ENCODE assay signal across 12 mouse cellular contexts in the genomic region with DNA sequence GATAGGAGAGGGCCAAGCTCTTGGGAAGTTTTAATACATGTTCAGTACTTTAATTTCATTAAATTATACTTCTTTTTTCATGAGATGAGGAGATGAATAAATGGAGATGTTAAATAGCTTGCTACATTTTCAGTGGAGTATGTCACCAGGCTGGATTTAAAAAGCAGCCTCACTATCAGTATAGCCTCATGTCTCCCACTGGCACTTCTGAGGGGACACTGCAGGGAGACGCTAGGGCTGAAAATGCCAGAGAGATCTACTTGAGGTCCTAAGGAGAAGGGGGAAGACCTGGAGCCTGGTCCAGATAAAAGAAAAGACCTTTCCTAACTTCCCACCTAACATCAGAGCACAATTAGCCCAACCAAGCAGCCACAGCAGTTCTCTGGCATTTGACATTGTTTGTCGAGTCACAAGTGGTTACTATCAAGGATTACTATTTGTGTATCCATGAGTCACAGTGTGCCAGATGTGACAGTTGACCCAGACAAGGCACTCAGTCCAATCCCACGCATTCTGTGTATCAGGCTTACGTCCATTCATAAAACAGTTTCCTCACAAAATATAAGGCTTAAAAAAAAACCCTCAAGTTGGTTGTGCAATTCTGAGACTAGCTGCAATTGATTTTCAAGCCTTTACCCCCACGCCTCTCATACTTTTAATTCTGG.
DNase-seq lines count a peak whose midpoint lies in the region; ATAC-seq lines count a peak whose summit lies in the region.
"Had no signal": no experiment of that assay in that cellular context is flagged by ENCODE, and none has a peak within 500 bp of the region (broad histone marks: within the 10 kb centered on the region; RNA-seq: fewer than 3 reads in every experiment).

No protein-coding gene starts in this region.

- H3K4me3 ChIP-seq in embryonic facial prominence, embryonic 14.5 days (ENCODE audit: low read depth, low read length), result no peak overlapping the region
- no peak overlapping the region for H3K4me3 ChIP-seq in embryonic facial prominence, embryonic 10.5 days
- H3K4me3 ChIP-seq in heart, embryonic 16.5 days (ENCODE audit: low read length), result no peak overlapping the region
- H3K4me3 ChIP-seq: forebrain, embryonic 10.5 days; hindbrain, embryonic 10.5 days had no signal

- no peak overlapping the region for H3K4me2 ChIP-seq in embryonic facial prominence, embryonic 14.5 days (ENCODE audit: low read depth, low read length)
- peak overlapping the region; percentile 36 for H3K4me2 ChIP-seq in heart, embryonic 16.5 days (ENCODE audit: low read depth, low read length)

- no peak overlapping the region for H3K27ac ChIP-seq in embryonic facial prominence, embryonic 14.5 days (replicated peaks; ENCODE audit: low read depth, low read length)
- no peak overlapping the region for H3K27ac ChIP-seq in embryonic facial prominence, embryonic 10.5 days (replicated peaks)
- peak overlapping the region; percentile 93 for H3K27ac ChIP-seq in heart, embryonic 16.5 days (ENCODE audit: low read length)
- H3K27ac ChIP-seq: forebrain, embryonic 10.5 days had no signal

- peaks cover 10% of the 10 kb centered on the region; the same call in 1 of the 2 replicates for H3K4me1 ChIP-seq in embryonic facial prominence, embryonic 14.5 days (ENCODE audit: control insufficient read depth, insufficient read depth, low read length)
- peaks cover 15% of the 10 kb centered on the region for H3K4me1 ChIP-seq in embryonic facial prominence, embryonic 10.5 days
- peaks cover 19% of the 10 kb centered on the region for H3K4me1 ChIP-seq in heart, embryonic 16.5 days (ENCODE audit: control insufficient read depth, insufficient read depth, low read length)

- H3K36me3 ChIP-seq in embryonic facial prominence, embryonic 14.5 days (ENCODE audit: control insufficient read depth, insufficient read depth, low read length), result no peaks in the 10 kb centered on the region
- no peaks in the 10 kb centered on the region for H3K36me3 ChIP-seq in embryonic facial prominence, embryonic 10.5 days (replicated peaks)
- no peaks in the 10 kb centered on the region for H3K36me3 ChIP-seq in heart, embryonic 16.5 days (ENCODE audit: control insufficient read depth, insufficient read depth)
- H3K36me3 ChIP-seq: forebrain, embryonic 10.5 days; hindbrain, embryonic 10.5 days had no signal

- ATAC-seq in embryonic facial prominence, embryonic 14.5 days (ENCODE audit: low read depth), result no peak
- peak; percentile 92 for ATAC-seq in heart, embryonic 16.5 days (replicated peaks; ENCODE audit: extremely low read depth, insufficient read depth, low FRiP score)

- DNase-seq in embryonic facial prominence, embryonic 14.5 days (ENCODE audit: low spot score), result peak; percentile 11
- no peak for DNase-seq in embryonic facial prominence, embryonic 10.5 days (ENCODE audit: low spot score)
- peak; percentile 45 for DNase-seq in fat pad, adult 2 months (ENCODE audit: extremely low read depth, low read depth, low spot score)
- DNase-seq in retina, embryonic 14.5 days (ENCODE audit: low spot score), result peak; percentile 24
- DNase-seq in spleen, adult 18-20 months, result no peak
- DNase-seq in frontal cortex, postnatal 10 days (ENCODE audit: low spot score in 2 of 2), result no peak
- DNase-seq in cerebellum, adult 11-12 months, result no peak
- DNase-seq: cerebellum, postnatal 36 days; left cerebral cortex, postnatal 4 days had no signal

- H3K9me3 ChIP-seq in embryonic facial prominence, embryonic 14.5 days (ENCODE audit: control insufficient read depth, low read length), result no peaks in the 10 kb centered on the region
- H3K9me3 ChIP-seq in embryonic facial prominence, embryonic 10.5 days, result no peaks in the 10 kb centered on the region
- no peaks in the 10 kb centered on the region for H3K9me3 ChIP-seq in heart, embryonic 16.5 days (replicated peaks; ENCODE audit: control insufficient read depth, low read length)
- H3K9me3 ChIP-seq: forebrain, embryonic 10.5 days; hindbrain, embryonic 10.5 days had no signal

- H3K27me3 ChIP-seq in embryonic facial prominence, embryonic 14.5 days (replicated peaks; ENCODE audit: control insufficient read depth, insufficient read depth, low read length), result no peaks in the 10 kb centered on the region
- H3K27me3 ChIP-seq in embryonic facial prominence, embryonic 10.5 days (replicated peaks; ENCODE audit: low read depth, poor library complexity, severe bottlenecking), result no peaks in the 10 kb centered on the region
- H3K27me3 ChIP-seq in heart, embryonic 16.5 days (ENCODE audit: control insufficient read depth, insufficient read depth, low read length), result no peaks in the 10 kb centered on the region

- no peak overlapping the region for H3K9ac ChIP-seq in embryonic facial prominence, embryonic 14.5 days (ENCODE audit: low read depth, low read length)
- H3K9ac ChIP-seq in heart, embryonic 16.5 days (ENCODE audit: low read length), result no peak overlapping the region

- WGBS in embryonic facial prominence, embryonic 14.5 days, result 63% methylated on average over 5 of the region's 5 CpGs
- 63% methylated on average over 5 of the region's 5 CpGs for WGBS in embryonic facial prominence, embryonic 10.5 days
- 19% methylated on average over 5 of the region's 5 CpGs for WGBS in heart, embryonic 16.5 days

Comparison
In these comparisons a context has a peak if more than half of its experiments do, and no peak if none do; other contexts are left out.
1. DNase-seq: peak in embryonic facial prominence, embryonic 14.5 days (single experiment), fat pad, adult 2 months (single experiment) and retina, embryonic 14.5 days (single experiment); none in embryonic facial prominence, embryonic 10.5 days (single experiment), spleen, adult 18-20 months (0 of 2), frontal cortex, postnatal 10 days (0 of 2) and cerebellum, adult 11-12 months (single experiment).